Mouse (Mus musculus) cerebellum, adult 2 months (tissue): ENCODE results near the gene Rad50.

Experiments
- CTCF ChIP-seq: fragments of 200-500 bp; IDR thresholded peaks from 2 replicates; pipeline ENCODE4 v1.5.1; 2011; ENCODE audit warnings: low read depth, mild to moderate bottlenecking, control low read depth, low read length, moderate library complexity, borderline replicate concordance; ENCODE audit not compliant: insufficient read depth
- POLR2A ChIP-seq: fragments of 200-500 bp; IDR thresholded peaks from 2 replicates; pipeline ENCODE4 v1.6.1; 2011; ENCODE audit warnings: low read length, control low read depth, borderline replicate concordance; ENCODE audit not compliant: insufficient read depth

DNA sequence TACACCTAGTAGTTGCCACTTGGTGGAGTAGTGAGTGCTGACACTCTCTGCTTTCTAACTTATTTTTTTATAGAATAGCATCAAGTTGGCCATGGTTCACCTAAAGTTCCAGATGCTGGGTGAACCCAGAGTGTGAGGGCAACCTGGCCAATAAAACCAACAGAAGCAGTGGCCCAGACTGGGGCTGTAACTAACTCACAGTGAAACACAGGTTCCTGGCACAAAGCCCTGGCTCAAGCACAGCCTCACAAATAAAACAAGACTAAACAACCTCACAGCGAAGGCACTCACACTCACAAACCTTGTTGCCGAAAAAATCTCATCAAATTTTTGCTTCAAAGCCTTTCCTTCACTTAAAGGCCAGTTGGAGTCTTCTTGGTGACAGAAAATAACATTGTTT, 8.6 kb downstream of the Rad50 start:
- TF ChIP-seq CTCF: no peak
- no peak for TF ChIP-seq POLR2A
